Mouse (Mus musculus): ENCODE measurements around the gene Nwd2.

Gene Nwd2

DNA sequence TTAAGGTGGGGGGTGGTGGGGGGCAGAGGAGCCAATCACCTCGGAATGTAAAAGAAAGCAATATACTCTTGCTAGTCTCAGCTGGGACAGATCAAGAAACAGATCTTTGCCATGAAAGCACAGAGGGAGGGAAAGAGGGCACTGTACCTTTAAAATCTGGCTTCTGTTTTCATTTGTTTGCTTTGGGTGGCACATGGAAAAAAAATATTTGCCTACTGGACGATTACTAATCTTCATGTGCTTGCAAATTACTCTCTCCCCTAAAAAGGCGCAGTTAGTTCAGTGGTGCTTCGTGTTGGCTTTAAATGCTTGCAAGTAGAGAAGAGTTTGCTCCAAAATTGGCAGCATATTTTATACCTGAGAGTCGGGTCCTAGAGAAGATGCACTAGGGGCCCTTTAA lies 177.0 kb downstream of the Nwd2 start:
- in situ Hi-C loops (cut with MseI, MboI) = no loop called here

DNA sequence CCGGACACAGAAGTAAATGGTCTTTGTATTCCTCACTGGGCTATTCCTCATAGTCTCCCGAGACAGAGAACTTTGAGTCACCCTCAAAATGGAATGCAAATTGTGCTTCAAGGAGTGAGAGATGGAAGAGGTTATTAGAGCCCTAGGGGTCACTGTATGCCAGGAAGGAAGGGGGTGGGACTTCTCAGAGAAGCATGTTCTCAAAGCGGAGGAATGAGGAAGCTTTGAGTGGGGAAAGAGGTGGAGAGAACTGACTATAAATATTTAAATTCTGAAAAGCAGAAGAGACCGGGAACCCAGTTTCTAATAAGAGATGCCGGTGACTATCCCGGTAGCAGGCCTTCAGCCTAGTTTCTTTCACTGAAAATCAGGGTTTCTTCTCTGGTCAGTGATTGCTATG lies 178.1 kb downstream of the Nwd2 start:
- in situ Hi-C loops (cut with MseI, MboI) = no loop called here

DNA sequence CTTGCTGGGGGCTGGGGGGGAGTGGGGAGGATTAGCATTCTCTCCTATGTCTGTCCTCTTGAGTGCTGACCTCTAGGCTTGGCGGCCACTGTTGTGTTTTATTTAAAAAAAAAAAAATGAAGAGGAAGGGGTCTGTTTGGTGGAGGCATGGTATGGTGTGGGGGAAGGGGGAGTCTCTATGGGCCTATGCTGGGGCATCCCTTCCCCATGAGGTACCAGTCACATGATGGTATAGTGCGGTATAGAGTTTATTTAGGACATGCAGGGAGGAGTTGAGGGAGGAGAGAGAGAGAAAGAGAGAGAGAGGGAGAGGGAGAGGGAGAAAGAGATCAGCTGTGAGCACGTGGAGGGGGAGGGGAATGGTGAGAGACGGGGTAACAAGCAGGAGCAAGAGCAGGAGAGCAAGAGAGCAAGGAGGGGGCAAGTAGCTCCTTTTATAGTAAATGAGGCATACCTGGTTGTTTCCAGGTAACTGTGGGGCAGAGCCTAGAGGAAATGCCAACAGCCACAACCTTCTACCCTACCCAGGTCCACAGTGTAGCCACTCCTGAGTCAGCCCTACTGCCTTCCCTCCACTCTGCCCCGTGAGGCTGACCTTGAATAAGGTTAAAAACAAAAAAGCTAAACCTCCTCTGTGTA lies 178.6 kb downstream of the Nwd2 start:
- in situ Hi-C loops (cut with MseI, MboI) = no loop called here

DNA sequence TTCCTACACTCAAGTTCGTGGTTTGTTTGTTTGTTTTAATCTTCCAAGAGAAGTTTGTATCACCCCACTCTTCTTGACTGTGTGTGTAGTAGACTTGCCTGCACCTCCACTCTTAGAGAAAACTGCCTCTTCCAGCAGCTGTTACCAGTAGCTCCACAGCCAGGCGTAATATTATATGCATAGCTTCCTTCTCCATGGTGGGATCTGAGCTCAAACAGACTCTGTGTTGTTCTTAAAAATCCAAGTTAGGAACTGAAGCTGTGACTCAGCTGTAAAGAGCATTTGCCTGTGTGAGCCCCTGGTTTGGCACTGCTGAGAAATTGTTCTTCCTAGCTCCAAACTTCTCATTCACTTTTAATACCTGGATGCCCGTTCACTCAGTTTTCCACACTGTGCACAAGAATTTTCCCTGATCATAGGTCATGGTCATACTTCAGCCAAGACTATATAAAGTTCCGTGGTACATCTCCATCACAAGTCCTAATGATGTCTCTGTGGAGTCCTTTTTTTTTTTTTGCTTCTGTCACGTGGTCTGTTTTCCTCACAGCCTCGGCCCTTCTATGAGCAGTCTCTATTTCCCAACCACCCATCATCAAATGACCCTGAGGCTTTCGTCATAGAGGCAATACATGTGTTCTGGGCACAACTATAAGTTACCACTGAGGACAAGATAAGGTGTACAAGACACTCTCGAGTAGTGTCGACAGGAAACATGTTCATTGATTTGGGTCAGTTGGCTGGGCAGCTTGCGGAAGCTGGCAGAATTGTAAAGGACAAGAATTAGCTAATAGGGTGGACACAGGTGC lies 179.7 kb downstream of the Nwd2 start:
- in situ Hi-C loops (cut with MseI, MboI) = no loop called here

DNA sequence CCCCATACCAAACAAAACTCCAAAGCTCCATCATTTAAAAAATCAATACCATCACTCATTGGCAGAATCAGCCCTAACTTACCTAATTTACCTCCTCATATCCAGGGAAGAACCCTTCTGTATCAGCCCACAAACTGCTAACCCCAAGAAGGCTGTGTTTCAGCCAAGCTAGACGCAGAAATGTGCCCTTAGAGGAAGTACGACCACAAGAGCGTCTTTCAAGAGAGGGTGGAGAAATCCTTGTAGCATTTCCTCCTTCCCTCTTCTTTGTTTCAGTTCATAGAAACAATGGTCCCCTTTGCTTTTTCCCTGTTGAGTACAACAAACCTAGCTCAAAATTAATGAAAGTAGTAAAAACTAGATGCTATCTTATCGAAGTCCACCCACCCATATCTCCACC lies 182.2 kb downstream of the Nwd2 start:
- in situ Hi-C loops (cut with MseI, MboI) = loop anchor here in 1 of 2 experiments (5.0 kb wide), 1 partner anchor 36 kb away; no protein-coding TSS in a partner anchor

DNA sequence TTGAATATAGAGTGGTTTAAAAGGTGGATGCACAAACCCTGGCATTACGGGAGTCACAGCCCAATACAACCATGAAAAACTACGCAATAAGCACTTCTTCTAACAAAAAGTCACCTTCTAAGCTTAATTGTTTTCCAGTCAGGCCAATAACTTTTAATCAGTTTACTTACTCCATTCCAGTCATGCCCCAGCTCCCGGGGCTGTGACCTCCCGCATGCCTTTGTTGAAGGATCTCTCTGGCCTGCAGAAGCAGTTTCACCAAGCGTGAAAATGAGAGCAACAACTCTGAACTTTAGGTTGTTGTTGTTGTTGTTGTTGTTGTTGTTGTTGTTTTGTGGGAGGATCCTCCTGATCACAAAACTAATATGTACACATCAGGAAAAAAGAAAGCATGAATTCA lies 185.1 kb downstream of the Nwd2 start:
- in situ Hi-C loops (cut with MseI, MboI) = loop anchor here in 1 of 2 experiments (5.0 kb wide), 1 partner anchor 33 kb away; no protein-coding TSS in a partner anchor

DNA sequence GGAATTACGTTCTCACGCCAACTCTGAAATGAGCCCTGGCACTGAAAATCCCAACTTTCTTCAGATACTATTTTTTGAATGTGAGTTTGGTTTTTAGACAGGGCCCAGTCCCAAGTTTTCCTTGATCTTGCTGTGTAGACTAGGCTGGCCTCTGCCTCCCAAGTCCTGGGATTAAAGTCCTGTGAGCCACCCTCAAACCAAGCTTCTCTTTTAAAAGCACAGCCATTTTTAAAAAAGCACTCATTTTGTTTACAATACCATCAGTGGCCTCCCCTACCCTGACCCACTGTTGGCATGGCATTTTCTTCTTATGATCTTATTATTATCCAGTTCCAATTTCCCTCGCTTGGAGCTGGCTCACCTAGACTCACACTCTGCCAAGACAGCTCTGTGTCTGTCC lies 185.5 kb downstream of the Nwd2 start:
- in situ Hi-C loops (cut with MseI, MboI) = loop anchor here in 1 of 2 experiments (5.0 kb wide), 1 partner anchor 33 kb away; no protein-coding TSS in a partner anchor

DNA sequence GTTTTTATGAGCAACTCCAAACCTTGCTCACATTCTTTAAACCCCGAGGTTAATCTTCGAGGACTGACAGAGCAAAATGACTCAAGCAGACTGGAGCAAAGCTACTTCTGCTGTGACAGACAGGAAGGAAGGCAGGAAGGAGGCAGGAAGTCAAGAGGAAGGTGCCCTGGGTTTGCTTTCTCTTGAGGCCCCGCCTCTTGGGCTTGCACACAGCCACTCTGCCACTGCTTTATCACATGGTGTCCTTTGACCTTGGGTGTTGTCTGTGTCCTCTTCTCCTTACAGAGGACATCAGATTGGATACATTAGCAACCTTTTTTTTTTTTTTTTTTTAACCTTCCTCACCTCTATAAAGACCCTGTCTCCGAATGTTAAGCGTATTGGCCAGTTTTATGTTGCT lies 188.2 kb downstream of the Nwd2 start:
- in situ Hi-C loops (cut with MseI, MboI) = no loop called here

DNA sequence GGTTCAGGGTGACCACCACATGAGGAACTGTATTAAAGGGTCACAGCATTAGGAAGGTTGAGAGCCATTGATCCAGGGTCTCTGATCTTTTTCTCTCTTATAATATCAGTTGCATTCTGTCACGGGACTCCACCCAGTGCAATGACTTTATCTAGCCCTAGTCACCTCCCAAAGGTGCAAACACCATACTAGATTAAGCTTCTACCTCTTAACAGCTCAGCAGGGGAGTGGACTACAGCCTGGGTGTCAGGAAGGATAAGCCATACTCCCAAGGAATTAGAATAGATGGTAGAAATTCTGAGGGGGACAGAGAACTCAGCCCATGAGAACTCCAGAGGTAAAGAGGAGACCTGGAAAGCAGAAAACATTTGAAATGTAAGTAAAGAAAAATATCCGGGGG lies 188.9 kb downstream of the Nwd2 start:
- in situ Hi-C loops (cut with MseI, MboI) = no loop called here

DNA sequence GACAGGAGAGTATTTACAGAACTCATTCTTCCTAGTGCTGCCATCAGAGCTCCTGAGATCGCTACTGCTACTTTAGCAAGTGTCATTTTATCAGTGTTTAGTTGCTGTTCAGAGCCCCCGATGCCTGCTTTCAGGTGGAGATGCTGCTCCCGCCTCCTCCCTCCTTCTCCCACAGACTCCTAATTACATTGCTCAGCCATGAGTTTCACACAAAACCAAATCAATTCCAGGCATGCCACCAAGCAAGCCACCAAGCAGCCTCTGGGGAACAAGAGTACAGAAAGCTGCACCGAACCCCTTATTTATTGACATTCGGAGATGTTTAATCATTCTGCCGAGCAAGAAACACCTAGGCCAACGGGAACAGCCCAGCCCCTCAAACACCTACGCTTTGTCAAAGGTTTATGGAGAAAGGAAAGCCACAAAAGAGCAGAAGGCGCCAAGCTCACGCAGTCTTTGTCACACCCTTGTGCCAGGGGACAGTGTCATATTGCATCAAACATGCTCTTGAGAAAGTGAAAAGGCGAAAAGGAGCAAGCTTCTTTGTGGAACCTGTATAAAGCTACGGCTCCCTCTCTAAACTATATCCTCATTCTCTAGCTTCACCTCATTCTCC lies 191.0 kb downstream of the Nwd2 start:
- in situ Hi-C loops (cut with MseI, MboI) = no loop called here

DNA sequence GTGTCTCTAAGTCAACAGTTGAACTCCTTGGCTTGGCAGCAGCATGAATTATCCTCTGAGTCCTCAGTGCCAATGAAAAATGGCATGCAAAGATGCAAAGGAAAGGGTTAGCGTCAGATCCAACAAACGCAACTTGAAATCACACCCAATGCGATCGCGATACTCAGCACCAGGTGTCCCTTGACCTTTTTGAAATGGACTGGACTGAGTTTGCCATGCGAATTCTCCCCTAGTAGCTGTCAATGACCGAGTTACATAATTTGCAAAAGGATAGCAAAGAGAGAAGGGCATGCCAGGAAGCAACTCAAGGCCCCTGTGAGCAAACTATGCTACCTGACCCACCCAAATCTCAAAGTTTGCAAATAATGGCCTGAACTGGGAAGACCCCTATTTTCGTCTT lies 198.2 kb downstream of the Nwd2 start:
- in situ Hi-C loops (cut with MseI, MboI) = no loop called here

DNA sequence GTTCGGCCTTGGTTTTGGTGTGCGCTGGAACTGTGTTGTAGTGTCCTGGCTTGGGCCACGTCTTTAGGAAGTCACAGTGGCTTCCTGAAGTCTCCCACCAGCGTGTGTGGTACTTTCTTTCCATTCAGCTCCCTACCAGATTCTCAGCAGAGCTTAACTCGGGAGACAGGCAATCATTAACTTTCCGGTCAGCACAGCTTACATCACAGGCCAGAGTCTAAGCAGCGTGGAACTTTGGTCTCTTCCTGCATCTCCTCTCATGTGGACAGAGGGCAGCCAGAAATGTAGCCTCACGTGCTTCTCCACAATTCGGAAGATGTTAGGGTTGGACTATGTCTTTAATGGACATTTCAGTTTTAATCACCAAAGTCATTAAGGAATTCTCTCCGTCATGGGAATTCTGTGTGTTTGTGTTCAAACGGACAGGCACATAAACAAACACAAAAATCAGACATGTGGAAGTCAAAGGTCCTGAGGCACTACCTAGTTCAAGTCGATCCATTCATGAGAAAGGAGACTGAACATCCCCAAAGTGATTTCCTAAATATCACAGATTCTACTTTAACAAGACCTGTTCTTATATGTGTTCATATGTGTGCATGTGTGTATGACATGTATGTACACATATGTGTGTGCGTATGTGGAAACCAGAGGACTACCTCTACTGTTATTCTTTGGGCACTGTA lies 198.8 kb downstream of the Nwd2 start:
- in situ Hi-C loops (cut with MseI, MboI) = no loop called here

DNA sequence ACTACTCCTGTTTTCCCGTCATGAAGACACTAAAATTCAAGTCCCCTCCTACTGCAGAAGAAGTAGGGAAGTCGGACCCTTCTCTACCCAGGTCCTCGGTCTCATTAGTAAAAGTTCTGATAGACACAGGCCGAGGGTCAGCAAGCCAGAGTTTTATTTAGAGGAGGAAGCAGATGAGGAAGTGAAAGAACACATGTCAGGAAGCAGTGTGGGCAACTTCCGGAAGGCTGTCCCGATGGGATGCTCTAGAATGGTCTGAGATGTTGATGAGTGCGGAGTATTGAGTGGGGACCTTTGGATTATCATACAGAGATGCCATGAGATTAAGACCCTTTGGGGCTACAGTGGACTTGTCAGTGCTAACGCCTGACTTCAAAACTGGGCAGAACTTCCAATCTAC lies 210.0 kb downstream of the Nwd2 start:
- in situ Hi-C loops (cut with MseI, MboI) = no loop called here

All from mouse trophoblast stem cell (cell line).